Mouse (Mus musculus) right cerebral cortex, postnatal 10 days (tissue): ENCODE data around the gene N4bp2l2.

Source experiments
- DNase-seq, 2 experiments: peaks; one replicate each; pipeline ENCODE4 v3.0.0; 2021; ENCODE audit warnings: low spot score in 2 of 2

N4bp2l2 gene

DNA sequence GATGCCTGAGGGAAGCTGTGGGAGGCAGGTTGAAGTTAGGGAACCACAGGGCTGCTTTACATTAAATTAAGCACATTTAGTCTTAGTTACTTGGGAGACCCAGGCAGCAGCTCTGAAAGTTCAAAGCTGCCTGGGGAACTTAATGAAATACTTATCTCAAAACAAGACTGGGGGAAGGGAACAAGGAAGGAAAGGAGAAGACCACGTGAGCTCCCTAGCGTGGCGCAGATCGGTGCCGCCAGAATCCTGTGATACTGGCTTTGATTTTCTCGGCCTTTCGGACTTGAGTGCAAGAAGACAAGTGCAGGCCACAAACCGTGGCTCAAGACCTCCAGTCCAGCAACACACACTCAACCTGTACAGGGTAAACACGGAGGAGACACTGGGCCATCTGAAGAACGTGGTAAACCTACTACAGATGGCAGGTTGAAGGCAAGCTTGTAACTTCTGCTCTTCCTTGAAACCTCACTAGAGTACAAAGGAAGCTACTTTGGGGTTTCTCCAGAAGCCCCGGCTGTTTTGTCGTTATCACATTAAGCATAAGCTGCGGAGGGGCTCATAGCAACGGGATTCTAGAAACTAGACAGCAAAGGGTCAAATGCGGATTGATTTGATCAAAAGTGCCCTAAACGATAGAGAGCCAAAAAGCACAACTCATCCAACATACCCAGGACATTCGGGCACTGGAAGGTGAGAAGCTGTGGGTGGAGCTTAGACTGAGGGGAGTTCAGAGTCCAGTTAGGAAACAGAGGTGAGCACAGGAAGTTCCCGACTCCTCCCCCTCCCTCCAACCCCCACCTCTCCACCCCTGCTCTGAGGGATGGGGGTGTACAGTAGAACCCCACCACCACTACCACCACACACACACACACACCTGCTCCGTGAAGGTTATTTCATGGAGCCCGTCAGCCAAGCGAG, 67.5 kb downstream of the N4bp2l2 start:
- DNase-seq, result no peak

DNA sequence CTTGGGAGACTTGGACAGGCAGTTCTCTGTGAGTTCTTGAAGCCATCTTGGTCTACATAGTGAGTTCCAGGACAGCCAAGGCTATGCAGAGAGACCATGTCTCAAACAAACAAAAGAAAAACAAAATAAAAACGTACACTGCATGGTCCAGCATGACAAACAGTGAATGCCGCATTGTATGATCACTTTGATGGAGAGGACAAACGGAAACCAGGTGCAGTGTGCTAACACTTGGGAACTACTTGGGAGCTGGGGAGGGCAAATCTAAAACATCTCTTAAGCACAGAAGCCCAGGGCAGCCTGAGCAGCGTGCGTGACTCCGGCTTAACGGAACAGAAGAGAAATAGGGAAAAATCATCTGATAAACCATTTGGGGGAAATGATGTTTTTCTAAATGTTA, 68.9 kb downstream of the N4bp2l2 start, which contains the start of gene N4bp2l1:
Gene N4bp2l1, minus strand, starts transcription at position 101 of the 400 bp plus-strand sequence.
- no peak for DNase-seq

DNA sequence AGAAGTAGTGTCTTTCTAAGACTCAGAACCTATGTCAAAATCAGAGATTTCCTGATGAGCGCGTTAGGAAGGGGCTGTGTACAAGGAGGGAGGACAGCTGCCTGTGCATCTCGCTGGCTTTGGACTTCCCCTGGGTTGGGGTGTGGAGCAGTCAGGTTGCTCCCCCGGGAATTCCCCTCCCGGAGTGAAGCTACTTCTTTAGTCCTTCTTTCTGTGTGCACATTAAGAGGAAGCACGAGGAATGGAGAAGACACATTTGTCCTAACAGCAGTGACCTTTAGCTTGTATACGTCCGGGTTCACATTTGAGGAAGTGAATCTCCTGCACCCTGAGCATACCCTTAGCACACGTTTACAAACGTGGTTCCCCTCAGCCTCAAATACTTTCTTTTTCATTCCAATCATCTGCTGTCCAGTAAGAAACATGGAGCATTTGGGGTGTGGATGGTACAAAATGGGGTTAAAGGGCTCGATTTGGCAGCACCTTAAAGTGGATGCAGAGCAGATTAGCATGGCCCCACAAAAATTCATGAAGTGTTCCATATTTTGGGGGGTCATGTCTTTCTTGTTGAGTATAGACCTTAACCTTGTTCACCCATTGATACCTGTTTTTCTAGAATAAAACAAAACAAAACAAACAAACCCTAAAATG, 70.5 kb downstream of the N4bp2l2 start:
- no peak for DNase-seq

DNA sequence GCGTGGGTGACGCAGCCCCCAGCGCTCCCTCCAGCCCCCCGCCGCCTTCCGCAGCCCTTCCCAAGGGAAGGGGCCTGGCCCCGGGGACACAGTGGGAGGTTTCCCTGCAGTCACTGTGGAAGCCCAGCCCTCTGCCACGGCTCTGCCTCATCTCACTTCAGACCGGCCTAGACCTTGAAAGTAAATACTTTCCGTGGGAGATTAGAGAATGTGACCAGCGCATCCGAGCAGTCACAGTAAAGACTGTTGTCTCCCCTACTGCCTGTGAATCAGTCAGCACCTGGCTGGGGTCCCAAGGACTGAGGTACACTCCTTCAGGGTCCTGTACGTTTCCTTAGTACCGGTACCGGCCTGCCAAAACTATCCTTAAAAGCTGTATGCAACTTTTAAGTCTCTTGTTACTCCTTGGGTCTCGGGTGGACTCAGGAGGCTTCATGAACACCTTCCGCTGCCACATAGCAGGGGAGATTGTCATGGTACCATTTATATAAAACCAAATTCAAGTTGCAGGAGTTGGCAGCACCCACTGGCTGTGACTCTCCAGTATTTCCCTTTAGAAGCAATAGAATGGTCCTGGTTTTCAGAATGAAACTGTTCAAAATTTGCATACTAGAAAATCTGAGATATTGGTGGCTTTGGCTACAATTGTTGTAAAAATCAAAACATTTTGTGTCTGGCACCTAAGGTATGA, 71.2 kb downstream of the N4bp2l2 start:
- DNase-seq, result peak; percentile 38 to 50

DNA sequence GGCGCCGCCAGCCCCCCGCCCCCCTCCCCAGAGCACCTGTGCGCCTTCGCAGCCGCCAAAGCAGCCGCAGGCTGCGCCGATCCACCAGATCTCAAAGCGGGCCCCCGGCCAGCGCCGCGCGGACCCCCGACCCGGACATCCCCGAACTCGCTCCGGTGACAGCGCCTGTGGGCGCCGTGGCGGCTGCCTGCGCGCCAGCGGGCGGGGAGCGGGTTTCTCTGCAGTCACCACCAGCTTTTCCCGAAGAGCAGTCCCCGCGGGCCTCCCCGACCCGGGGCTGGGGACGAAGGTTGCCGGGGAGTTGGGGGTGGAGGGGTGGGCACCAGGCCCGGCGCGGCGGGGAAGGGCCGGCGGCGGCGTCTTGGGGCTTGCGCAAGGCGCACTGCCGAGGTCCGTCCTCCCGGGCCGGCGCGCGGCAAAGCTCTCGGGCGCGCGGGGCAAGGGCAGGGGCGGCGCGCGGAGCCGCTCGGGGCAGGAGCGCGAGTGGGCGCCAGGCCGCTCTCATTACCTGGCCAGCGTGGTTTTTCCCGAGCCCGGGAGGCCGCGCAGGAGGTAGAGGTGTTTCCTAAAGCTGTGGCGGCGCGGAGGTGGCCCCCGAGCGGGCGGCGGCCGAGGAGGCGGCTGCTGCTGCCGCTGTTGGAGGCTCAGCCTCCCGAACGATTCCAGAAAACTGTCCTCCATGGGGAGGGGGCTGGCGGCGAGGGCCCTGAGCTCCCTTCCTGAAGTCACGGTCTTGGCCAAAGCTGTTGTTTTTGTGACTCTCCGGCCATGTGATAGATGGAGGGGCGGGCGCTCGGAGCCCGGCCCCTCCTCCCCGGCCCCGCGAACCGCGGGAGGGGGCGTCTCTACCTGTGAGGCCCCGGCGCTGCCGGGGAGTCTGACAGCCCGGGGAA, 72.0 kb downstream of the N4bp2l2 start:
- peak; percentile 67 to 71 for DNase-seq

DNA sequence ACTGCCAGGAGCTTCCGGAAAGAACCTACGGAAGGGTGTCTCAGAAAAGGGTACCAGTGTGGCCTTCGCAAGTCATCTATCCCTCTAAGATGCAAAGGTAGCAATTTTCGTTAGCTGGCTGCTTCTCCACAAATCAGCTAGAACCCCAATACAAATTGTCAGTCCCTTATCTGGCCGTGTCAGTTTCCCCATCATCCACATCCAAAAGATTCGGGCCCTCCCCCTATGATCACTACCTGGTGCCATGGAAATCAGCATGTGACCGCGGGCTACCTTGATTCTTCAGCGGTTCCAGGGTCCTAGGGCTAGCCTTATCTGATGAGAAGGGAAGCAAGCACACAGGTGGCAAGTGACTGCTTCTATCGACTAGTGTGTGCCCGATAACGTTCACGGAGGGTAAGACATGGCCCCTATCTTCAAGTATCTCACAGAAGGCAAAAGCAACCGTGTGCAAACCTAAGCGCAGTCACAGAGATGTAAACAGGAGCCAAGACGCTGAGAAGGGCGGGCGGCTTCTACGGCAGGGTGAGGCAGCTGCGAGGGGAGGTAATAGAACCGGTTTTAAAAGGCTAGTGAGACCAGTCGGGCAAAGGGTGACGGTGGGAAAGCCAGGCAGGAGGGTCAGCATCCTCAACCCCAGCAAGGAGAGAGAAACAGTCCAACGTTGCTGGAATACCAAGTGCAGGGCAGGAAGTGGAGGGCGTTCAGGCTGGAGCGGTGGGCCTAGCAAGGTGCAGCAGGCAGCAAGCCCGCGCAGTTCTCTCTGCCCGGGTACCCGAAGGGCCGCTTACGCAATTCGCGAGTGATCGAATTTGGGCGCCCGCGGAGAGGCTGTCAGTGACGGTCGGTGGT, 72.9 kb downstream of the N4bp2l2 start:
- peak; percentile 65 to 76 for DNase-seq

DNA sequence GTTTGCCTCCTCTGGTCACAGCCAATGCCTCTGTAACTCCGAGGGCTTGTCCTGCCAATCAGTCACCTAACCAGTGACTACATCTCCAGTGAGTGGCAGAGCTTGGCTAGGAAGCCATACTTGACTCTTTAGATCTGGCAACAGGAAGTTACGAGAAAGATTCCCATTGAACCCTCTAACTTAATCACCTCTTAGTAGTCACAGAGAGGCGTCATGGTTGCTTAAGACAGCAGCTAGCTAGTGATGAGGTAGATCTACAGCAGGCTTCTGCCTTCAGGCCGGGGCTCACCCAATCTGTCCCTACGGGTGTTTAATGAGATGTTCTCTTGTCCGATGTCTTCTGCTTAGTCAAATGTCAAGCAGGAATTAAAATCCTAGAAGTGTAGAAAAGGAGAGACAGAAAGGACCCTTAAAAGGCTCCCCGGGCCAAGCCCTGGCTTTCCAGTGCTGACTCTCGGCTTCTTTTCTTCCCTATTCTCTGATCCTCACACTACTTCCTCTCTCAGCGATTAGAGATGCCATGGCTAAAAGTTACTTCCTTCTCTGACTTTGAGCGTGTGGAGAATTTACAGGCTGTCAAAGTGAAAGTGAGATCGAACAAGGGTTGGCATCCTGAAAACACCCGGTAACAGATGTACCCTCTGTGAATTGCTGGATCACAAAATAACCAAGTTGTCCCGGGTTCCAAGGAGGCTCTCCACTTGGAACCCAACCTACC, 73.6 kb downstream of the N4bp2l2 start:
- no peak for DNase-seq

DNA sequence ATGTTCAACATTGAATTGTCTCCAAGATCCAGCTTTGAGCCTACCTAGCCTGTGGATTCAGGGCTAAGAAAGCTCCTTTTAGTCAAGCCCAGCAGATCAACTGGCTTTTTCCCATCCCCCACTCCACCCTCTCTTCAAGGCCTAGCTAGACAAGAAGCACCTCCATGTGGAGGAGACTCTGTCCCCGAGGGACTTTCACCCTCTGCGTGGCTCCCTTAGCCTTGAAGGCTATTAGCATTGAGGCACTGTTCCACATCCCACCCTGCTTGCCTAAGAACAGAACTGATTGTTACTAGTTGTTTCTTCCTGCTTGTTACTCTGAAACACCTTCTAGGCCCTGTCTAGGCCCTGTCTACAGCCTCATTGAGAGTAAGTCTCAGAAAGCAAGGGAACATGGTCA, 76.0 kb downstream of the N4bp2l2 start:
- no peak for DNase-seq

DNA sequence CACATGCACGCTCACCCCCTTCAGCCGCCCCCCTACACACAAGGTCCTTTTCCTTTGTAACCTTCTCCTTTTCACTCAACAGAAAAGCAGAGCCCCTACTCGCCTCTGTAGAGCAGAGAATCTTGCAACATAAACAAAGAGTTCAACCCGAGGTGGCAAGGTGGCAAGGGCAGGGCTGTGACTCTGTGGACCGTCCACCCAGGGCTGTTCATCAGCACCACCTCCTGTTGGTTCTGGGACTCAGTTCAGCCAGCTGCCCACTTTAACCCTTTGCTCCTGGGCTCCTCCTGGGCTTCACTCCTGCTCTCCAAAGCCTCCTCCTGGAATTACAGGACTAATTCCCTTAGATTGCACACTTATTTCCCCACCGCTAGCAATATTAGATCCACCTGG, 81.7 kb downstream of the N4bp2l2 start:
- no peak for DNase-seq

DNA sequence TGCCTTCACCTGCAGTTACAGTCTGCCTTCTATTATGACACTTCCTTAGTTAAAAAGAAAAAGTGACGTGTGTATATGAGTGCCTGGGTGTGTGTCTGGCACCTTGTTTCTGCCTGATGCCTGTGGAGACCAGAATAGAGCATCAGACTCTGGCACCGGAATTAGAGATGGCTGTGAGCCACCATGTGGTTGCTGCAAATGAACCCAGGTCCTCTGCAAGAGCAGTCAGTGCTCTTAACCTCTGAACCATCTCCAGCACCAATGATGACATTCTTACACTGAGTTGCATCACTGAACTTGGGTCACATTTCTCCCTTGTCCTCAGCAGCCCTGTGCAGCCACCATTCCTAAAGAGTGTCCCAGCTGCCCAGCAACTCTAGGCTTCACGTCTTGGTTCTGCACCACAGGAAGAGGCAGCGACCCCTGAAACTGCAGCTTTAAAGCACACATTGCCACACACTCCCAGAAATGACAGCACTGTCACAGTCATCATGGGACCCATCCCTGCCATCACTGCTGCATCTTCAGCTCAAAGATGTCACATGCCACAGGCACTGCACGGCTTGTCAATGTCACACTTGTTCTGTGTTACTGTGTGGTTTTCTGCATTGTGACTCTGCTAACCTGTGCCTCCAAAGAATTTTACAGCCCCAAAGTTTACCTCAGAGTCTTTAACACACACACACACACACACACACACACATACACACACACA, 82.2 kb downstream of the N4bp2l2 start:
- no peak for DNase-seq

DNA sequence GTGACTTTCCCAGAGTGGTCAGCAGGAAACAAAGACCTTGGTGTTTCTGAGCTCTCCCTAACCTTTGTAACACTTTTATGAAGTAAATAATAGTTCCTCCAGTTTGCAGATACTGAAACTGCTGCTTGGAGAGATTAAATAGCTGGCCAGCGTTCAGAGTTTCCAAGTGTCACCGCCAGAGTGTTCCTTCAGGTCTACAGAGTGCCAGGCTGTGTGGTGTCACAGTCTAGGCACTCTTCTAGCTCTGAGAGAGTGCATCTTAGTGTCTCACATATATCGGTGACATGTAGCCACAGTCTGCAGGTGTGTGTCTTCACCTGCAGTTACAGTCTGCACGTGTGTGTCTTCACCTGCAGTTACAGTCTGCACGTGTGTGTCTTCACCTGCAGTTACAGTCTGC, 82.8 kb downstream of the N4bp2l2 start:
- DNase-seq, result no peak

DNA sequence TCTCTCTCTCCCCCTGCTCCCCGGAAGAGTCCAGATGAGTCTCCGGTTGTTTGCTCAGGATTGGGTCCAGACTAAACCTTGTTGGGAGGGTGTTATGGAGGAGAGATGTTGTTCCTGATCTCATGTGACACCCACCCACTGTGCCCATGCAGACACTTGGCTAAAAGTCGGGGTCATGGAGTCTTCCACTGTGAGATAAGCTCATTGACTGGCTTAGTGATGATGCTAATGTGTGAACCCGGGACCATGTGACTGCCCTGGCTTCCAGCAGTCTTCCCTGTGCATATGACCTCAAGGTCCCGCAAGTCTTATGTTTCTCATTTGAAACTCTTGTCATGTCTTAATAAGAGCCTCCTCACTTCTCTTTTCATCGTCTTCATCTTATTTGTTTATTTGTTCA, 84.8 kb downstream of the N4bp2l2 start:
- no peak for DNase-seq

DNA sequence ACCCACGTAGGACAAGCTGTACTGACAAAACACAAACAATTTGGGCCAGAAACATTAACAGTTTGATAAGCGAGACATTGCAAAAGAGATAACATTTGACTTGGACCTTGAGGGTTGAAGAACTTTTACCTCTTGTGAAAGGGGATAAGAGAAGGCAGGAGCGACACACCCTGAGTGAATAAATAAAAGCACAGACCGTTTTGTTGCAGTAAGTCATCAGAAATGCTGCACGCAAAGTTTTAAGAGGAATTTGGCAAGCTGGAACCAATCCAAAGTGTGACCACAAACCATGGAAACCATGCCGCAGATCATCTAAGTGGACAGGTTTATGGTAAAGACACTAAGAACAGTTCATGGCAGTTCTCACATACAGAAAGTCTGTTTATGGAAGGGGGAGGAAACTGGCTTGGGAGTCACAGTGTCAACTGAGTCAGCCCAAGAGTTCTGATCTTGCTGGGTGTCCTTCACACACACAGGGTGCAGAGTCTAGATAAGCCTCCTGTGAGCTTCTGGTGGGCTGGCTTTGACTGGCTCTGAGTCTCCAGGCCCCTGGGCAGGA, 87.3 kb downstream of the N4bp2l2 start:
- DNase-seq, result no peak

DNA sequence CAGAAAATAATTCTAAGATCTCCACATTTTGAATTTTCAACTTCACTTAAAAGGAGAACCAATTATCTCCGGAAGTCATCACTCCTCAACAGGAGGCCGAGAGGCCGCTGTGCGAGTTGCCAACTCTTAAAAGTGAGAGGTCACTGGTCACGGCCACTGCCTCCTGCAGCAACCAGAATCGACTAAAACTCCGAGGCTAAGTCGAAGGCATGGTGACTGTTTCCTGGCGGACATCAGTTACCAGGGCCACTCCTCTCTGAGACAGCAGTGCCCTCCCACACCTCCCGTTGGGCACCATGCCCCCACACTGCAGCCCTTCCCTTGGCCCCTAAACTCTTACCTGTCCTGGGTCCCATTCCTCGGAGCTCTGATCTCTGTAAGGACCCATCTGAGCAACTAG, 89.2 kb downstream of the N4bp2l2 start:
- DNase-seq, result no peak

DNA sequence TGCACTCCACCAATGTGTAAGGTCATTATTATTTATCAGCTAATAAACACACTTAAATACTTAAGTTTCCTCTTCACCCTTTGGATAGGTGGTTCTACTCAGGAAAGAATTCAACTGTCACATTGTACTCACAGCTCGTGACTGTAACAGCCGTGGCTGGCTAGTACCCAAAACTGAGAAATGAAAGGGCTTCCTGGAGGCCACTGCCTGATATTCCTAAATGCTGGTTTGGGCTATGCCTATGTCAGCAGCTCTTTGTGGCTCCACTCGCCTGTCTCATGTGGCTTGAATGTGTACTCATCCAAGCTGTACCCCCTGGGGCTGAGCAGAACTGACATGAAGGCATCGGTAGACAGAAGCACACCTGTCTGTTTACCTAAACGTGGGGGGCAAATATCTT, 91.1 kb downstream of the N4bp2l2 start:
- DNase-seq, result no peak

DNA sequence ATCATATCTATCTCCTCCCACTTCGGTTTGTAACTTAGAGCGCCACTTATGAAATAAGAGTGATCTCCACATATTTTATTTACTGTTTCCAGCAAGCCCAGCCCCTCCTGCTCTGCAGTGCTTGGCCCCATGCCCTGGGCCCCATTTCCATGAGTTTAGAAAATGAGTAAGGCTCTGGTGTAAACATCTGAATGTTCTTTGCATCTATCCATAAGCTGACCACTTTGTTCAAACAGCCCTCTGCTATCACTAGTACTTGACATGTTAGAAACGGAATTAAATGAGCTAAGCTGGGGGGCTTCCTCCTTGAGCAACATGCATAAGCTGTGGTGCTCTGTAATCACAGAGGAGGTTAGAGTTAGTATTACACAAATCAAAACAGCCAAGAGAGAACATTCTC, 91.6 kb downstream of the N4bp2l2 start:
- DNase-seq, result no peak

DNA sequence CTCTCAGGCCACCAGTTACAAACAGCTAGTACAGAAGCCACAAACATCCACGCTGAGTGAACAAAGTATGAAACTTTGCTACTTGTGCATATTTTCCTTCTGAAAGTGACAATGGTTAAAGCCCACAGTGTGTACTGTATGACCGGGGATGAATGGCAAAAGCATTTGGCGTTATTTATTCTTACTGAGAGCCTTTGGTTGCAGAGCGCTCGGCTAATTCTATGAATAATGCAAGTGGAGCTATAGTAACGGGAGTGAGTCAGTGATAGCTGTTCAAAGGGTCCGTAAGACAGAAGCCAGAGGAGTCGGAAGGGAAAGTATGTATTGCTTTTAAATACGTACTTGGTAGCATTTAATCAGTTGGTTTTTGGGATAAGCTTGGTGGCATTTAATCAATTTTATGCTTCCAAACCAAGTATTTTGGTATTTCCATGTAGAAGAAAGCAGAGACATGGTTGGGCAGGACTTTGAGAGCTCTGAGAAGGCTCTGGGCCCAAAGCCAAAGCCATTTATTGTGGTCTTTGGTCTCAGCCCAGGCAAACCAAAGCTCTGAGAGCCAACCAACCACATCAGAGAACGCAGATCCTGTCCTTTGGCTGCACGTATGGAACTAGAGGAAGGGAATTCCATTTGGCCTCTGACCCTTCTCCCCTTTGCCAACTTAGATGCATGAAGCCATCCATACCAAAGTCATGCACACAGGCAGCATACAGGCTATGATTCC, 95.3 kb downstream of the N4bp2l2 start:
- peak; percentile 53 to 56 for DNase-seq

DNA sequence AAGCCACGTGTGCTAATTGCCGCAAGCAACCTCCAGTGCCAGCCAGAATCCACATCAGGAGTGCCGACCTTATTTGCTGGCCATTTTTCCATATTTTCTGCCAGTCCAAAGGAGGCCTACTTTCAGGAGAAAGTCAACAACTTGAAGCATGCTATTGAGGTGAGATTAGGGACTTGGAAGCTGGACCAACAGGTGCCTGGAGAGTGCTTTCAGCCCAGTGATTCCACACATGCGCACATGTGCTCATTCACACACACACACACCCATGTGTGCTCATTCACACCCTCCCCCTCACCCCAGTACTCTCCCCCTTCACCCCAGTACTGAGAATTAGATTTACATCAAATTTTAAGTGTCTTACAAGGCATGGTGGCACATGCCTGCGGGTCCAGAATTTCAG, 99.0 kb downstream of the N4bp2l2 start:
- DNase-seq, result no peak
